Mouse (Mus musculus) liver, embryonic 11.5 days (tissue): Measurements from ENCODE around the gene Plekhh2. TPM values are rescaled to one million over a fixed set of nuclear protein-coding genes. Genes with fewer than 3 reads are reported as not detected.

ENCODE experiments used
- ATAC-seq: fragments of 200-750 bp; cut with Nextera tagmentation; replicated peaks from 2 replicates; pipeline ENCODE4 v1.8.0; 2017; ENCODE audit warnings: moderate number of reproducible peaks, mild to moderate bottlenecking, moderate TSS enrichment, moderate library complexity; ENCODE audit not compliant: low FRiP score
- DNase-seq: peaks from one replicate; pipeline ENCODE4 v3.0.0-alpha.2; 2017; ENCODE audit warnings: low spot score
- H3K27ac ChIP-seq: fragments of 300-500 bp; sonication (generic); 2 replicates; pipeline ENCODE4 v1.5.1; 2014; ENCODE audit warnings: mild to moderate bottlenecking, low read depth, low read length, control low read depth
- H3K27me3 ChIP-seq: fragments of 300-500 bp; sonication (generic); replicated peaks from 2 replicates; pipeline ENCODE4 v1.6.1; 2014; ENCODE audit warnings: low read length, mixed read lengths; ENCODE audit not compliant: control insufficient read depth, insufficient read depth
- H3K36me3 ChIP-seq: fragments of 300-500 bp; sonication (generic); 2 replicates; pipeline ENCODE4 v1.6.1; 2014; ENCODE audit warnings: mild to moderate bottlenecking, low read length, moderate library complexity, mixed read lengths; ENCODE audit not compliant: control insufficient read depth, insufficient read depth
- H3K4me1 ChIP-seq: fragments of 300-500 bp; sonication (generic); replicated peaks from 2 replicates; pipeline ENCODE4 v1.6.1; 2014; ENCODE audit warnings: low read length, mixed read lengths; ENCODE audit not compliant: control insufficient read depth, insufficient read depth
- H3K4me2 ChIP-seq: fragments of 300-500 bp; sonication (generic); 2 replicates; pipeline ENCODE4 v1.6.1; 2014; ENCODE audit warnings: mild to moderate bottlenecking, control low read depth, moderate library complexity
- H3K4me3 ChIP-seq: fragments of 300-500 bp; sonication (generic); 2 replicates; pipeline ENCODE4 v1.5.1; 2014; ENCODE audit warnings: low read depth, low read length, control low read depth
- H3K9ac ChIP-seq: fragments of 300-500 bp; sonication (generic); 2 replicates; pipeline ENCODE4 v1.6.1; 2014; ENCODE audit warnings: low read depth, low read length, control low read depth
- H3K9me3 ChIP-seq: fragments of 300-500 bp; sonication (generic); 2 replicates; pipeline ENCODE4 v1.6.1; 2016; ENCODE audit warnings: low read length, inconsistent platforms, mixed read lengths; ENCODE audit not compliant: control insufficient read depth
- WGBS: fragments of 180-500 bp; shearing (Covaris S2); extraction: QIAGEN DNeasy Blood & Tissue Kit; methylation state at CpG from one replicate; pipeline ENCODE4 v1.1.7; 2014; 5-methylcytosine and 5-hydroxymethylcytosine counted together
- polyA plus RNA-seq: library from polyadenylated mRNA; unstranded; fragments of >200 nt; fragmentation: Nextera tagmentation; extraction: Ambion mirVana; gene quantifications from 2 replicates; pipeline ENCODE4 v1.2.1, GENCODE M21; 2014

Plekhh2 gene
- polyA plus RNA-seq, 1 experiment from 2014 or later = 2.4 TPM

GRCm38 (mm10) chr17:84508736-84509135 is 3.0 kb upstream of the Plekhh2 start:
- Histone ChIP-seq H3K9me3 (no peaks in the 10 kb centered on the region), H3K27me3 (peaks cover 24% of the 10 kb centered on the region), H3K4me2 (no peak overlapping the region), H3K36me3 (no peaks in the 10 kb centered on the region), H3K4me1 (no peaks in the 10 kb centered on the region), H3K4me3 (no peak overlapping the region), H3K27ac (no peak overlapping the region), H3K9ac (no peak overlapping the region)
- DNase-seq (no peak), ATAC-seq (no peak)
- WGBS = 55% methylated on average over 3 of the region's 3 CpGs

DNA sequence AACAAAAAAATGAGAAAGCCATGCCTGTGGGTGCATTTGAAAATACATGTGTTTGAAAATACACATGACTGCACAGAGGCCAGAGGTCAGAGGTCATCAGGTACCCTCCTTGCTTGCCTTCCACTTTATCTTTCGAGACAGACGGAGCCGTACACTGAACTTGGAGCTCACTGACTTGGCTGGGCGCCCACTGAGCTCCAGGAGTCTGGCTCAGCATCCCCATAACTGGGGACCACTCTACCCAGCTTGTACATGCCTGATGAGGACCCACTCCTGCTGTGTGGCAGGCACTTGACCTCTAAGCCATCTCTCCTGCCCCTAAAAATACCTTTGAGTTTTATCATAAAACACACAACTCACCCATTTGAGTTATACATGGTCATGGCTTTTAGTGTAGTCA is 2.5 kb upstream of the Plekhh2 start:
- Histone ChIP-seq H3K4me3 (no peak overlapping the region), H3K9me3 (no peaks in the 10 kb centered on the region), H3K4me2 (no peak overlapping the region), H3K27me3 (peaks cover 24% of the 10 kb centered on the region), H3K27ac (no peak overlapping the region), H3K4me1 (no peaks in the 10 kb centered on the region), H3K9ac (no peak overlapping the region), H3K36me3 (no peaks in the 10 kb centered on the region)
- ATAC-seq (no peak), DNase-seq (no peak)
- WGBS = 67% methylated on average over 4 of the region's 4 CpGs

DNA sequence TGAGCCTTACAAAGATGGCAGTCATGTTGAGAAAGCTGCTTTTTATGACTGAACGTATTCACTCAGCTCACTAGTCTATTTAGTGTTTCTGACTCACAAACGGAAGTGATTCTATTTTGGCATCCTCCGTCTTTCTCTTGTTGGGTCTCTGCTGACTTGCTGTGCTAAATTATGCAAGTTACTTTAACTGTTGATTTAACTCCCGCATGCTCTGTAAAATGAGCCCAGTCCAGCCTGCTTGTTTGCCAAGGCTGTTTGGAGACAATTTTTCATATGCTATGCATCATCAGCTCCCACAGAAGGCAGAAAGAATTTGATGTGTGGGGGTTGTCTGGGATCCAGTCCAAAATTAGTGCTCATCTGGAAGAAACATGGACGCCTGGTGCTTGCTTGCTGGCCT is 1.3 kb upstream of the Plekhh2 start:
- no peaks in the 10 kb centered on the region for H3K36me3 ChIP-seq
- no peak overlapping the region for H3K4me3 ChIP-seq
- H3K9me3 ChIP-seq = no peaks in the 10 kb centered on the region
- H3K27me3 ChIP-seq = peaks cover 24% of the 10 kb centered on the region
- no peak overlapping the region for H3K9ac ChIP-seq
- H3K4me2 ChIP-seq = no peak overlapping the region
- DNase-seq = no peak
- H3K27ac ChIP-seq = no peak overlapping the region
- ATAC-seq = no peak
- 61% methylated on average over 5 of the region's 5 CpGs for WGBS
- H3K4me1 ChIP-seq = no peaks in the 10 kb centered on the region

DNA sequence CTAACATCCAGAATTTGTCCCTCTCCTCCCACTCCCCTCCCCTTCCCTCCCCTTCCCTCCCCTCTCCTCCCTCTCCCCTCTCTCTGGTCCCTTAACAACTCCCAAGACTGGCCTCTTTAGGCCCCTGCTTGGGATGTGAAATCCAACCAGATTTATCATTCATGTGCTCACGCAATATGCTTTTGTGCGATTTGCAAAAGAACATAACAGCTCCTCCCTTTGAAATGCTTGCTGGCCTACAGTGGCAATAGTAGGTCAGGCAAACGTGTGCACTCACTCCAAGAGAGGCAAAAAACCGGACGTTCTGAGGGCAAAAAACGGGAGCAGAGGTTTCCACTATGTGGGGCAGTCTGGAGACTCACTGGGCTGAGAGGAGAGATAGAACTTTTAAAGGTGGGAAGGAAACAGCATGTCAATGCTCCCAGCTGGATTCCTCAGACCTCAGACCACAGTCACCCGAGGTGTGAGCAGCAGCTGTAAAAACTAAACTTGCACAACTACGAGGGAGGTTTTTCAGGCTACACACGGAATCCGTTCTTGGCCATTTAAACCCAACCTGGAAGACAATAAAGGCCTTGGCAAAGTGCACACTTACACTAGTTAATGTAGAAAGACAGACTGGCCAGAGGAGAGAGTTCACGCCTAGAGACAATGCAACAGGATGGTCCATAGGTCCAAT is 595 bp upstream of the Plekhh2 start:
- WGBS = 34% methylated on average over 11 of the region's 11 CpGs
- no peak for DNase-seq
- H3K36me3 ChIP-seq = no peaks in the 10 kb centered on the region
- peak overlapping the region; percentile 59 for H3K4me3 ChIP-seq
- H3K4me2 ChIP-seq = peak overlapping the region; percentile 74
- peaks cover 24% of the 10 kb centered on the region for H3K27me3 ChIP-seq
- no peak overlapping the region for H3K27ac ChIP-seq
- no peak overlapping the region for H3K9ac ChIP-seq
- ATAC-seq = no peak
- no peaks in the 10 kb centered on the region for H3K9me3 ChIP-seq
- no peaks in the 10 kb centered on the region for H3K4me1 ChIP-seq

DNA sequence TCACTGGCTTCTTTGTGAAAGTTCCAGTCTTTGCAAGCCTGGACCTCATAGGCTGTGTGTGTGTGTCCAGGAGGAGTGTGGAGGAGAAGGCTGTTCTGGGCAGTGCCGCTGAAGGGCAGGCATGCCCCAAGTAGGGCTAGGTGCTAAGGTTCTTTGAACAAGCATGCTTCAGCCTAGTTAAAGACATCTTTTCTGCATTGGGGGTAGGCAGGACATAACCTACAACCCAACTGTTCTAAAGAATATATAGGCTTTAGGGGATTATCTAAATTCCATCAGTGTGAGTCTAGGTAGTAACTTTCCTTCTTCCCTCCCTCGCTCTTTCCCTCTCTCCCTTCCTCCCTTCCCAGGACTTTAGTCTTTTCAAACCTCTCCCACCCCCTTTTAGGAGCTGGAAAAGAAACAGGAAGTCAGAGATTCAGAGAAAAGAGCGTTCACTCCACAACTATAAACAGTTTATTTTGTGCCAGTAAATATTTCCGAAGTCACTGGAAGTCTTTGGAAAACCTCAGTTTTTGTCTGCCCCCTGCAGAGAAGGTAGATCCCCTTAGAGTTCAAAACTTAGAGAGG is 906 bp downstream of the Plekhh2 start:
- H3K4me2 ChIP-seq = peak overlapping the region; percentile 74
- H3K36me3 ChIP-seq = no peaks in the 10 kb centered on the region
- H3K4me1 ChIP-seq = no peaks in the 10 kb centered on the region
- DNase-seq (no peak), ATAC-seq (no peak)
- H3K9me3 ChIP-seq = no peaks in the 10 kb centered on the region
- no peak overlapping the region for H3K27ac ChIP-seq
- H3K4me3 ChIP-seq = peak overlapping the region; percentile 59
- peaks cover 24% of the 10 kb centered on the region for H3K27me3 ChIP-seq
- WGBS = 24% methylated on average over 4 of the region's 4 CpGs
- H3K9ac ChIP-seq = no peak overlapping the region

DNA sequence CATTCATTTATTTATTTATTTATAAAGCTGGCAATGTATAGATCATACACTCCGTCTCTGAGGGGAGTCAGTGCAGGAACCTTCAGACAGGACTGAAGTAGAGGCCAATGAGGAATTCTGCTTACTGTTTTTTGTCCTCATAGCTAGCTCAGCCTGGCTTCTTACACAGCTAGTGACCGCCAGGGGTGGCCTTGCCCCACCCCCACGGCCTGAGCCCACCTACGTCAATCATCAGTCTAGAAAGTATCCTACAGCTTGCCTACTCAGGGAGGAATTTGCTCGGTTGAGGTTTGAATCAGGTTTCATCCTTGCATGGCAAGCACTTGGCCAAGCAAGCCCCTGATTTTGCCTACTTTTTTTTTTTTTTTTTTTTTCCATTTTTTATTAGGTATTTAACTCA is 4.2 kb downstream of the Plekhh2 start:
- H3K27ac ChIP-seq = no peak overlapping the region
- ATAC-seq (no peak), DNase-seq (no peak)
- H3K27me3 ChIP-seq = peaks cover 18% of the 10 kb centered on the region
- H3K36me3 ChIP-seq = no peaks in the 10 kb centered on the region
- 73% methylated on average over 5 of the region's 5 CpGs for WGBS
- H3K4me1 ChIP-seq = no peaks in the 10 kb centered on the region
- no peak overlapping the region for H3K4me3 ChIP-seq
- H3K4me2 ChIP-seq = no peak overlapping the region
- no peak overlapping the region for H3K9ac ChIP-seq
- no peaks in the 10 kb centered on the region for H3K9me3 ChIP-seq

DNA sequence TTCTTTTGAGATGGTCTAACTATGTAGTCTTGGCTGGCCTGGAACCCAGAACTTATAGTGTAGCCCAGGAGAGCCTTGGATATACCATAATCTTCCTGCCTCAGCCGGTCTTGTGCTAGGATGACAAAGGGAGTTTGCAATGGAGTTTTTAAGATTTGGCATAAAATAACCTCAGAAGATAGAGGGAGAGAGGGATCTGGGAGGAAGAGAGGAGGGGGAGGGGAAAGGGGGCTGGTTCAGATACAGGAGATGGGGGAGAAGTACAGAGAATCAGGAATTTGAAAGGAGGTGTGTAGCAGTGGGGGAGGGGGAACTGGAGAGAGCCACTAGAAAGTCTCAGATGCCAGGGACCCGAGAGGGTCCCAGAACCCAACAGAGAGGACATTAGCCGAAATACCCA is 7.7 kb downstream of the Plekhh2 start:
- H3K4me1 ChIP-seq = no peaks in the 10 kb centered on the region
- H3K4me3 ChIP-seq = no peak overlapping the region
- no peaks in the 10 kb centered on the region for H3K27me3 ChIP-seq
- DNase-seq (no peak), ATAC-seq (no peak)
- WGBS = 62% methylated on average over 3 of the region's 3 CpGs
- H3K9me3 ChIP-seq = no peaks in the 10 kb centered on the region
- no peaks in the 10 kb centered on the region for H3K36me3 ChIP-seq
- H3K27ac ChIP-seq = no peak overlapping the region
- no peak overlapping the region for H3K9ac ChIP-seq
- no peak overlapping the region for H3K4me2 ChIP-seq

DNA sequence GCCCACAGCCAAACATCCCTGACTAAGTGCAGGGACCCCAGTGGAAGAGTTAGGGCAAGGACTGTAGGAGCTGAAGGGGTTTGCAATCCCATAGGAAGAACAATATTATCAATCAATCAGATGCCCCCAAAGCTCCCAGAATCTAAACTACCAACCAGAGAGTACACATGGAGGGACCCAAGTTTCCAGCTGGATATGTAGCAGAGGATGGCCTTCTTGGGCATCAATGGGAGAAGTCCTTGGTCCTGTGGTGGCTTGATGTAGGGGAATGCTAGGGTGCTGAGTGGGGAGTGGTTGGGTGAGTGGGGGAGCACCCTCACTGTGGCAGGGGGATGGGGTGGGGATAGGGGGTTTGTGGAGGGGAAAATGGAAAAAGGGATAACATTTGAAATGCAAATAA is 8.4 kb downstream of the Plekhh2 start:
- Histone ChIP-seq H3K9me3 (no peaks in the 10 kb centered on the region), H3K4me1 (no peaks in the 10 kb centered on the region), H3K9ac (no peak overlapping the region), H3K4me3 (no peak overlapping the region), H3K27me3 (no peaks in the 10 kb centered on the region), H3K4me2 (no peak overlapping the region), H3K27ac (no peak overlapping the region), H3K36me3 (no peaks in the 10 kb centered on the region)
- no peak for DNase-seq
- ATAC-seq = no peak

DNA sequence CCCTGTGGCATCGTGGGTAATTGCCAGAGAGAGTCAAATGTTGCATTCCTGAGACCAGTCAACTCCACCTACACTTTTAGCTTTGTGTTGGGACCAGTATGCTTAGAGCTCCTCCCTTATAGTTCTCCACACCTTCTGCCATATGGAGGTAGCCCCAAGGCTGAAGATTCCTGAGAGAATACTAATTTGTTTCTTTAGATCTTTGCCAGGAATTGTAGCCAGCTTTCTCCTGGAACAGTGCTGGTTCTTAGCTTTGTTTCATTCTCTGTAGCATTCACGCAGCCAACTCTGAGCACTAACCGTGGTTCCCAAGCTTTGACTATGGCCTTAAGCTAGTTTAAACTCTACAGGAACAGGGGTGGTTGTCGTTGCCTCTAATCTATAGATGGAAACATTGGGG is 17.7 kb downstream of the Plekhh2 start:
- Histone ChIP-seq H3K9me3 (no peaks in the 10 kb centered on the region), H3K4me2 (no peak overlapping the region), H3K4me3 (no peak overlapping the region), H3K36me3 (no peaks in the 10 kb centered on the region), H3K27me3 (no peaks in the 10 kb centered on the region), H3K9ac (no peak overlapping the region), H3K27ac (no peak overlapping the region), H3K4me1 (no peaks in the 10 kb centered on the region; the same call in 1 of the 2 replicates)
- no peak for ATAC-seq
- 72% methylated on average over 4 of the region's 4 CpGs for WGBS
- no peak for DNase-seq
